Mouse (Mus musculus): ENCODE data around the gene Zcchc17. TPM values are rescaled to one million over a fixed set of nuclear protein-coding genes. Genes with fewer than 3 reads are reported as not detected.

Zcchc17 gene
- total and polyA plus RNA-seq, 3 experiments: 31.7 to 67.7 (median 51.8) TPM

GRCm38 (mm10) chr4:130323607-130324006 is 36.1 kb downstream of the Zcchc17 start:
- Histone ChIP-seq H3K36me3 (replicated peaks in 1 of 2; ENCODE audit: control insufficient read depth in 1 of 2, insufficient read depth in 1 of 2, low read length in 1 of 2) (peaks cover 52 to 90% of the 10 kb centered on the region in 2 experiments), H3K4me3 (replicated peaks in 1 of 3; ENCODE audit: low read depth in 2 of 3, low read length in 2 of 3, poor library complexity in 1 of 3) (no peak overlapping the region), H3K79me2 (replicated peaks; ENCODE audit: control insufficient read depth, extremely low read depth, insufficient read depth, poor library complexity, severe bottlenecking) (no peaks in the 10 kb centered on the region), H3K4me1 (ENCODE audit: control insufficient read depth in 1 of 2, insufficient read depth in 2 of 2) (peaks cover 0 to 8% of the 10 kb centered on the region in 2 experiments; a peak in 2 of 4 replicates), H3K9me3 (replicated peaks; ENCODE audit: low read length) (no peaks in the 10 kb centered on the region), H3K27ac (ENCODE audit: insufficient read depth, low read depth) (no peak overlapping the region), H3K9ac (ENCODE audit: insufficient read depth, low read depth) (no peak overlapping the region), H3K4me2 (ENCODE audit: insufficient read depth, low read depth, poor library complexity, severe bottlenecking) (no peak overlapping the region), H3K27me3 (replicated peaks) (no peaks in the 10 kb centered on the region)
- in situ Hi-C loops (cut with MboI; ENCODE audit: low pct_ligation_motif_present, low pct_unique_long_range_greater_than_20kb, low sequenced_read_pairs) (no loop called here), dilution Hi-C loops (cut with MboI; ENCODE audit: extremely low pct_ligation_motif_present, extremely low pct_unique_long_range_greater_than_20kb, low sequenced_read_pairs) (no loop called here)
- DNase-seq (ENCODE audit: extremely low read depth): no peak
- TF ChIP-seq RCOR1 (conservative IDR thresholded peaks at IDR 0.05; ENCODE audit: low read depth, low read length) (no peak), SMC3 (IDR thresholded peaks at IDR 0.05; ENCODE audit: low read depth, low read length) (no peak), KAT2A (IDR thresholded peaks at IDR 0.05; ENCODE audit: insufficient replicate concordance, low read length) (no peak), MAX (IDR thresholded peaks at IDR 0.05; ENCODE audit: low read length) (no peak), NRF1 (IDR thresholded peaks at IDR 0.05; ENCODE audit: low read depth, low read length) (no peak), ZNF384 (IDR thresholded peaks at IDR 0.05; ENCODE audit: low read depth, low read length) (no peak), CTCF (conservative IDR thresholded peaks at IDR 0.05 in 1 of 2, IDR thresholded peaks at IDR 0.05 in 1 of 2; ENCODE audit: low read depth in 2 of 2, low read length in 2 of 2) (no peak), MXI1 (IDR thresholded peaks at IDR 0.05; ENCODE audit: low read depth, low read length) (no peak), ZC3H11A (IDR thresholded peaks at IDR 0.05; ENCODE audit: low read depth, low read length) (no peak), TBP (conservative IDR thresholded peaks at IDR 0.05; ENCODE audit: low read depth, low read length) (no peak), ELF1 (IDR thresholded peaks at IDR 0.05; ENCODE audit: low read depth, low read length) (no peak), MAFK (IDR thresholded peaks at IDR 0.05; ENCODE audit: insufficient replicate concordance, low read length) (no peak), CHD2 (IDR thresholded peaks at IDR 0.05; ENCODE audit: low read length) (no peak), POLR2AphosphoS2 (IDR thresholded peaks at IDR 0.05; ENCODE audit: low read depth, low read length) (no peak), RAD21 (IDR thresholded peaks at IDR 0.05; ENCODE audit: low read depth, low read length) (no peak), MAZ (IDR thresholded peaks at IDR 0.05; ENCODE audit: low read depth, low read length) (no peak), ZMIZ1 (IDR thresholded peaks at IDR 0.05; ENCODE audit: low read depth, low read length) (no peak), BHLHE40 (IDR thresholded peaks at IDR 0.05; ENCODE audit: low read depth, low read length) (no peak), HCFC1 (IDR thresholded peaks at IDR 0.05; ENCODE audit: low read depth, low read length) (no peak)

GRCm38 (mm10) chr4:130323165-130323564 is 36.6 kb downstream of the Zcchc17 start:
- Histone ChIP-seq H3K9ac (ENCODE audit: insufficient read depth, low read depth) (no peak overlapping the region), H3K27ac (ENCODE audit: insufficient read depth, low read depth) (no peak overlapping the region), H3K9me3 (replicated peaks; ENCODE audit: low read length) (no peaks in the 10 kb centered on the region), H3K79me2 (replicated peaks; ENCODE audit: control insufficient read depth, extremely low read depth, insufficient read depth, poor library complexity, severe bottlenecking) (no peaks in the 10 kb centered on the region), H3K4me3 (replicated peaks in 1 of 3; ENCODE audit: low read depth in 2 of 3, low read length in 2 of 3, poor library complexity in 1 of 3) (no peak overlapping the region), H3K4me1 (ENCODE audit: control insufficient read depth in 1 of 2, insufficient read depth in 2 of 2) (peaks cover 0 to 8% of the 10 kb centered on the region in 2 experiments; a peak in 2 of 4 replicates), H3K4me2 (ENCODE audit: insufficient read depth, low read depth, poor library complexity, severe bottlenecking) (no peak overlapping the region), H3K36me3 (replicated peaks in 1 of 2; ENCODE audit: control insufficient read depth in 1 of 2, insufficient read depth in 1 of 2, low read length in 1 of 2) (peaks cover 52 to 90% of the 10 kb centered on the region in 2 experiments), H3K27me3 (replicated peaks) (no peaks in the 10 kb centered on the region)
- no peak for DNase-seq (ENCODE audit: extremely low read depth)
- dilution Hi-C loops (cut with MboI; ENCODE audit: extremely low pct_ligation_motif_present, extremely low pct_unique_long_range_greater_than_20kb, low sequenced_read_pairs) (no loop called here), in situ Hi-C loops (cut with MboI; ENCODE audit: low pct_ligation_motif_present, low pct_unique_long_range_greater_than_20kb, low sequenced_read_pairs) (no loop called here)
- TF ChIP-seq NRF1 (IDR thresholded peaks at IDR 0.05; ENCODE audit: low read depth, low read length): no peak
- TF ChIP-seq USF2 (conservative IDR thresholded peaks at IDR 0.05; ENCODE audit: low read depth, low read length): no peak
- TF ChIP-seq GABPA (IDR thresholded peaks at IDR 0.05; ENCODE audit: insufficient replicate concordance, low read depth, low read length): no peak
- no peak for TF ChIP-seq PAX5 (IDR thresholded peaks at IDR 0.05; ENCODE audit: low read length)
- no peak for TF ChIP-seq MXI1 (IDR thresholded peaks at IDR 0.05; ENCODE audit: low read depth, low read length)
- TF ChIP-seq SIN3A (IDR thresholded peaks at IDR 0.05; ENCODE audit: low read length): no peak
